Mouse (Mus musculus) spleen, adult 2 months (tissue): ENCODE data around the gene Tmem108. TPM values are rescaled to one million over a fixed set of nuclear protein-coding genes. Genes with fewer than 3 reads are reported as not detected.

Experiments used
- DNase-seq, 2 experiments: peaks; one replicate each; pipeline versions ENCODE4 v3.0.0 to v3.0.0-alpha.2; 2012 to 2021; ENCODE audit warnings: low spot score in 2 of 2, low read depth in 1 of 2
- H3K27ac ChIP-seq: fragments of 200-500 bp; 2 replicates; pipeline ENCODE4 v1.5.1; 2012; ENCODE audit warnings: low read length, inconsistent platforms; ENCODE audit not compliant: insufficient read depth
- H3K27me3 ChIP-seq: fragments of 200-500 bp; 2 replicates; pipeline ENCODE4 v1.6.1; 2012; ENCODE audit warnings: mild to moderate bottlenecking, moderate library complexity, low read length, inconsistent platforms; ENCODE audit not compliant: control insufficient read depth, insufficient read depth
- H3K36me3 ChIP-seq: fragments of 200-500 bp; 2 replicates; pipeline ENCODE4 v1.6.1; 2012; ENCODE audit warnings: mild to moderate bottlenecking, low read length, inconsistent platforms; ENCODE audit not compliant: control insufficient read depth, insufficient read depth
- H3K4me1 ChIP-seq: fragments of 200-500 bp; 2 replicates; pipeline ENCODE4 v1.6.1; 2011; ENCODE audit warnings: inconsistent platforms; ENCODE audit not compliant: control insufficient read depth, insufficient read depth, insufficient read length
- H3K4me3 ChIP-seq: fragments of 200-500 bp; 2 replicates; pipeline ENCODE4 v1.5.1; 2011; ENCODE audit warnings: mild to moderate bottlenecking, inconsistent platforms; ENCODE audit not compliant: insufficient read depth, insufficient read length; ENCODE audit errors: extremely low read depth
- CTCF ChIP-seq: fragments of 200-500 bp; IDR thresholded peaks from 2 replicates; pipeline ENCODE4 v1.5.1; 2011; ENCODE audit warnings: mild to moderate bottlenecking, inconsistent platforms; ENCODE audit not compliant: insufficient read depth, insufficient read length, insufficient replicate concordance; ENCODE audit errors: extremely low read depth
- POLR2A ChIP-seq: fragments of 200-500 bp; IDR thresholded peaks from 2 replicates; pipeline ENCODE4 v1.6.1; 2011; ENCODE audit warnings: low read depth, low read length, inconsistent platforms
- WGBS: fragments of 180-500 bp; shearing (Covaris S2); methylation state at CpG from one replicate; pipeline ENCODE4 v1.1.7; 2018; 5-methylcytosine and 5-hydroxymethylcytosine counted together
- polyA plus RNA-seq: library from polyadenylated mRNA; depleted of rRNA; stranded (reverse); fragments of >200 nt; gene quantifications from 2 replicates; pipeline ENCODE4 v1.2.3, GENCODE M21; 2012

Tmem108 gene
- polyA plus RNA-seq, 1 experiment, result 2.2 TPM

DNA sequence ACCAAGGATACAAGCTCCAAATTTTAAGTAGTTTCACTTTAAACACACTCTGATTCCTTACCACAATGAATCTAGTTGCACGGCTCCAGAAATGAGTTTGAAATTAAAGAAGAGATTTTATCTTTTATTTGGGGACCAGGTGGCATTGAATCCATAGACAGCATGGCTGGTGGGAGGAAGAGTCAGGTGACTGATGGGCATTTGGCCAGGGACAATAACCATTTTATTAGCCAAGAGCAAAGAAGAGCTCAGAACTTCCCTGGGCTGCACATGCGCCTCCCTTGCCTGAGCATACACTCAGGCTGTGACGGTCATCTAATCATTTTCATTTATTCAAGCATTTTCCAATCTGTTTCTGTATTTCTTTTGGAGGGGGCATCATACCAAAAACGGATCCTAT lies 135.5 kb downstream of the Tmem108 start:
- H3K36me3 ChIP-seq, result no peaks in the 10 kb centered on the region
- H3K4me3 ChIP-seq, result no peak overlapping the region
- DNase-seq, result no peak
- no peaks in the 10 kb centered on the region for H3K27me3 ChIP-seq
- no peak for TF ChIP-seq POLR2A
- TF ChIP-seq CTCF, result no peak
- no peak overlapping the region for H3K27ac ChIP-seq
- WGBS, result 81% methylated on average over 4 of the region's 4 CpGs
- H3K4me1 ChIP-seq, result no peaks in the 10 kb centered on the region

- TF ChIP-seq CTCF (peak; percentile 47; the same call in 1 of the 2 replicates), POLR2A (no peak)
- Histone ChIP-seq H3K27me3 (no peaks in the 10 kb centered on the region), H3K27ac (no peak overlapping the region), H3K4me1 (no peaks in the 10 kb centered on the region), H3K36me3 (no peaks in the 10 kb centered on the region), H3K4me3 (no peak overlapping the region)
- 46% methylated on average over 1 of the region's 1 CpGs for WGBS
- DNase-seq, result peak; percentile 61
These were observed 137.0 kb downstream of the Tmem108 start for GRCm38 (mm10) chr9:103624649-103625048.

DNA sequence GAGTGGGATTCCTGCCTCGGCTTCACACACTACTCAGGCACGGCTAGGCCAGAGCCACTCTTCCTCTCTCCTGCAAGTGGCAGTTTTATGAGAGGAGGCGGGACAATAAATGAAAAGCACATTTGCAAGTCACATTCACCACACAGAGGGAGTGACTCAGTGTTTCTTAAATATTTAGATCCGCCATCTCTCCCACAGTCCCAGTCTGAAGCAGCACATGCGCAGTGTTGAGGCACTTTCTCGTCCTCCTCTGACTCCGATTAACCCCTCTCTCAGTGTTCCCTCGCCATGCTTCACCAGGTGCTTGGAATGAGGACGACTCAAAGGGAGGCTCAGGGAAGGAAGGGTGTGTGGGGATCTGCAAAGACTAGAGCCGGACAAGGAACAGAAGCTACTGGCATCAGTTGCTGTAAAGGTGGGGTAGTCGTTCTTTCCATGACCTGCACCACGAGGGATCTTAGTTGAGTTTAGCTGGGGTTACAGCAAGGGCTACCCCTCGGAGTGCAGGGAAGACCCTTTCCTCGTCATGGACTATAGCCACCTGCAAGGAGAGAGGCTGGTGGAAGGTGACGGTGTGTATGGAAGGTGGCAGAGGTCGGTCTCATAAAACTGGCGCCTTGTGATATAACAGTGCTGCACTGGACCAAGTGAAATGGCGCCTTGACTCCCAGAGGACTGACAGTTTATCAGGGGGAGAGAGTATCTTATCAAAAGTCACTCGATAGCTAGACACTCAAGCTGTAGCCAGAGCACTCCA lies 137.9 kb downstream of the Tmem108 start:
- H3K27me3 ChIP-seq, result no peaks in the 10 kb centered on the region
- H3K27ac ChIP-seq, result no peak overlapping the region
- H3K4me3 ChIP-seq, result no peak overlapping the region
- H3K36me3 ChIP-seq, result no peaks in the 10 kb centered on the region
- 89% methylated on average over 19 of the region's 19 CpGs for WGBS
- TF ChIP-seq CTCF, result no peak
- no peak for TF ChIP-seq POLR2A
- no peak for DNase-seq
- H3K4me1 ChIP-seq, result no peaks in the 10 kb centered on the region

DNA sequence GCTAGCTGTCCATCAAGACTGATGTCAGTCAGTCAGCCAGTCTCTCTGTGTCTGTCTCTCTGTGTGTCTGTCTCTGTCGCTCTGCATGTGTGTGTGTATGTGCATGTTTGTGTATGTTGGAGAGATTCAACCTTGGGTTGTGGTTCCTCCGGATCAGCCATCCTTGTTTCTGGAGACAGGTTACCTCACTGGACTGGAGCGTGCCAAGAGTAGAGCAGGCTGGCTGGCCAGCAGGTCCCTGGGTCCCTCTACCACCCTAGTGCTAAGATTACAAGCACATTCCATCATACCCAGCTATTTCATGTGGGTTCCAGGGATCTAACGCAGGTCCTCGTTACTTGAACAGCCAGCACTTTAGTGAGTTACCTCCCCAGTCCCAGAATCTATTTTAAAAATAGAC lies 138.6 kb downstream of the Tmem108 start:
- Histone ChIP-seq H3K36me3 (no peaks in the 10 kb centered on the region), H3K4me3 (no peak overlapping the region), H3K27ac (no peak overlapping the region), H3K4me1 (no peaks in the 10 kb centered on the region), H3K27me3 (no peaks in the 10 kb centered on the region)
- WGBS, result 95% methylated on average over 5 of the region's 5 CpGs
- TF ChIP-seq POLR2A (no peak), CTCF (no peak)
- DNase-seq, result no peak

- no peak for DNase-seq
- 85% methylated on average over 2 of the region's 2 CpGs for WGBS
- H3K27ac ChIP-seq, result no peak overlapping the region
- H3K4me1 ChIP-seq, result no peaks in the 10 kb centered on the region
- H3K36me3 ChIP-seq, result no peaks in the 10 kb centered on the region
- no peak for TF ChIP-seq POLR2A
- TF ChIP-seq CTCF, result no peak
- H3K27me3 ChIP-seq, result no peaks in the 10 kb centered on the region
- no peak overlapping the region for H3K4me3 ChIP-seq
These were observed 139.8 kb downstream of the Tmem108 start for GRCm38 (mm10) chr9:103621870-103622269.

- Histone ChIP-seq H3K4me1 (no peaks in the 10 kb centered on the region), H3K36me3 (no peaks in the 10 kb centered on the region), H3K27me3 (no peaks in the 10 kb centered on the region), H3K4me3 (no peak overlapping the region), H3K27ac (no peak overlapping the region)
- WGBS, result 59% methylated on average over 8 of the region's 8 CpGs
- DNase-seq, result no peak
- TF ChIP-seq CTCF (no peak), POLR2A (no peak)
These were observed 141.0 kb downstream of the Tmem108 start for GRCm38 (mm10) chr9:103620517-103621212.

- Histone ChIP-seq H3K36me3 (no peaks in the 10 kb centered on the region), H3K4me1 (no peaks in the 10 kb centered on the region), H3K27me3 (no peaks in the 10 kb centered on the region), H3K4me3 (no peak overlapping the region), H3K27ac (no peak overlapping the region)
- 86% methylated on average over 4 of the region's 4 CpGs for WGBS
- no peak for DNase-seq
- TF ChIP-seq CTCF, result no peak
- TF ChIP-seq POLR2A, result no peak
These were observed 147.4 kb downstream of the Tmem108 start for GRCm38 (mm10) chr9:103614260-103614659.
